Mouse (Mus musculus) cortical plate, adult 2 months (tissue): ENCODE data around the gene Ttc28.

Source experiments
- CTCF ChIP-seq: fragments of 200-500 bp; IDR thresholded peaks from 2 replicates; pipeline ENCODE4 v1.5.1; 2011; ENCODE audit warnings: mild to moderate bottlenecking, control low read depth, low read length; ENCODE audit not compliant: insufficient read depth; ENCODE audit errors: extremely low read depth
- POLR2A ChIP-seq: fragments of 200-500 bp; IDR thresholded peaks from 2 replicates; pipeline ENCODE4 v1.6.1; 2011; ENCODE audit warnings: mild to moderate bottlenecking, low read length, control low read depth; ENCODE audit not compliant: insufficient read depth; ENCODE audit errors: extremely low read depth

- no peak for TF ChIP-seq CTCF
- TF ChIP-seq POLR2A: no peak
Observed at GRCm38 (mm10) chr5:111137742-111138141, 258.1 kb downstream of the Ttc28 start.
